Mouse (Mus musculus) embryonic facial prominence, embryonic 10.5 days (tissue): ENCODE measurements around the gene Pakap. TPM values are rescaled to one million over a fixed set of nuclear protein-coding genes. Genes with fewer than 3 reads are reported as not detected.

Experiments
- DNase-seq: peaks from one replicate; pipeline ENCODE4 v3.0.0-alpha.2; 2017; ENCODE audit warnings: low spot score
- H3K27ac ChIP-seq: fragments of 300-500 bp; sonication (generic); replicated peaks from 2 replicates; pipeline ENCODE4 v1.5.1; 2016; ENCODE audit warnings: mild to moderate bottlenecking
- H3K27me3 ChIP-seq: fragments of 300-500 bp; sonication (generic); replicated peaks from 2 replicates; pipeline ENCODE4 v1.6.1; 2016; ENCODE audit warnings: low read depth, mild to moderate bottlenecking; ENCODE audit not compliant: poor library complexity, severe bottlenecking
- H3K36me3 ChIP-seq: fragments of 300-500 bp; sonication (generic); replicated peaks from 2 replicates; pipeline ENCODE4 v1.6.1; 2016; ENCODE audit warnings: mild to moderate bottlenecking, moderate library complexity
- H3K4me1 ChIP-seq: fragments of 300-500 bp; sonication (generic); 2 replicates; pipeline ENCODE4 v1.6.1; 2016
- H3K4me3 ChIP-seq: fragments of 300-500 bp; sonication (generic); 2 replicates; pipeline ENCODE4 v1.5.1; 2016; ENCODE audit warnings: mild to moderate bottlenecking, moderate library complexity
- H3K9me3 ChIP-seq: fragments of 300-500 bp; sonication (generic); 2 replicates; pipeline ENCODE4 v1.6.1; 2016; ENCODE audit warnings: mild to moderate bottlenecking
- WGBS: fragments of 180-500 bp; shearing (Covaris S2); methylation state at CpG from one replicate; pipeline ENCODE4 v1.1.7; 2016; 5-methylcytosine and 5-hydroxymethylcytosine counted together
- polyA plus RNA-seq: library from polyadenylated mRNA; unstranded; fragments of >200 nt; fragmentation: Nextera tagmentation; extraction: Ambion mirVana; gene quantifications from 2 replicates; pipeline ENCODE4 v1.2.1, GENCODE M21; 2016

The Pakap gene
- polyA plus RNA-seq: 25.3 and 25.8 TPM in 2 replicates

DNA sequence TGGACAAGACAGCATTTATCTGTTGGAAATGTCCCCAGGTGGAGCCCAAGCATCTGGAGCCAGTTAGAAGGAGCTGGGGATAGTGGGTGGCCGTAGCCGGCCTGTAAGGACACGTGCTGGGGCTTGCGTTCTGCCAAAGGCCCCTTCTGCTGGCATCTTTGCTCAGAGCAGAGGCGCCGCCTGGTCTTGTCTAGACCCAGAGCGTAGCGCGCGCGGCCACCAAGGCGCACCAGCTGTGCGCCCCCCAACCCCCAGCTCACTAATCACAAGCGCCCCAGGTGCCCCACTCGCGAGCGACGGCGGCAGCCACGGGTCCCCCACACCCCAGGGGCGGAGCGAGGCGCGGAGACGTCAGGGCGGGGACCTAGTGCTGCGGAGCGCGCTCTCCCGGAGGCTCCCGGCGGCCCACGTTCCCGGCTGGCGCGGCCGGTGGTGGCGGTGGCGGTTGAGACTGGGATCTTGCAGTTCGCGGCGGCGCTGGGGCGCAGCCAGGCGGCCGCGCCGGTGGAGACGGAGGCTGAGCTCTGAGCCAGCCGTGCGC lies at the start of gene Pakap:
TSS of gene Pakap (plus strand) at position 514 of the 541 bp plus-strand sequence.
- Histone ChIP-seq H3K36me3 (no peaks in the 10 kb centered on the region), H3K27ac (peak within 1 kb of the TSS; percentile 94), H3K9me3 (no peaks in the 10 kb centered on the region), H3K27me3 (peaks cover 26% of the 10 kb centered on the region), H3K4me1 (peaks cover 35% of the 10 kb centered on the region), H3K4me3 (peak within 1 kb of the TSS; percentile 79)
- DNase-seq: peak; percentile 83
- under 1% methylated on average over 51 of the region's 51 CpGs for WGBS

GRCm38 (mm10) chr4:57523456-57523855 lies 44.5 kb upstream of the Pakap start:
- H3K27me3 ChIP-seq: no peaks in the 10 kb centered on the region
- no peak overlapping the region for H3K4me3 ChIP-seq
- no peak for DNase-seq
- no peaks in the 10 kb centered on the region for H3K36me3 ChIP-seq
- peaks cover 4% of the 10 kb centered on the region; the same call in 1 of the 2 replicates for H3K4me1 ChIP-seq
- H3K27ac ChIP-seq: no peak overlapping the region
- 97% methylated on average over 15 of the region's 15 CpGs for WGBS
- H3K9me3 ChIP-seq: no peaks in the 10 kb centered on the region

DNA sequence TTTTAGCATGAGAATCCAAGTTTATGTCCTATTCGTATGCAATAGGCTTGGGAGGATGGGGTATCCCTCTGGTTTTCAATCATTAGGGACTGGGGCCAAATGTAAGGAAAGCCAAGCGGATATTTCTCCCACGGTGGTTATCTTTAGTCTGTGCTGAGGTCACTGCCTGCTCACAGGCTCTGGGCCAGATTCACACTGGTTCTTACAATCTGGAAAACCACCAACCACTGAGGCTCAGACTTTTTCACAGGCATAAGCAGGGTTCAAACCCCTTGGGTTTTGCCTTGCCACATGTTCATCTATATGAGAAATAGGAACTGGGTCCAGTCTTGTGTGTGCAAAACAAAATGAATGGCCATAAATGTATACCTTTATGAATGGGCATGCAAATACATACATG lies 43.5 kb upstream of the Pakap start:
- no peak overlapping the region for H3K4me3 ChIP-seq
- no peak overlapping the region for H3K27ac ChIP-seq
- no peaks in the 10 kb centered on the region for H3K27me3 ChIP-seq
- WGBS: 93% methylated on average over 3 of the region's 3 CpGs
- H3K36me3 ChIP-seq: no peaks in the 10 kb centered on the region
- DNase-seq: no peak
- H3K9me3 ChIP-seq: no peaks in the 10 kb centered on the region
- peaks cover 6% of the 10 kb centered on the region; the same call in 1 of the 2 replicates for H3K4me1 ChIP-seq

GRCm38 (mm10) chr4:57525221-57526011 lies 42.6 kb upstream of the Pakap start:
- DNase-seq: no peak
- Histone ChIP-seq H3K36me3 (no peaks in the 10 kb centered on the region), H3K9me3 (no peaks in the 10 kb centered on the region), H3K27me3 (no peaks in the 10 kb centered on the region), H3K4me3 (no peak overlapping the region), H3K27ac (no peak overlapping the region), H3K4me1 (peaks cover 12% of the 10 kb centered on the region; the same call in 1 of the 2 replicates)
- WGBS: 80% methylated on average over 9 of the region's 9 CpGs

GRCm38 (mm10) chr4:57528296-57528695 lies 39.7 kb upstream of the Pakap start:
- H3K27me3 ChIP-seq: no peaks in the 10 kb centered on the region
- peaks cover 12% of the 10 kb centered on the region; the same call in 1 of the 2 replicates for H3K4me1 ChIP-seq
- no peak overlapping the region for H3K27ac ChIP-seq
- H3K9me3 ChIP-seq: no peaks in the 10 kb centered on the region
- no peak for DNase-seq
- H3K4me3 ChIP-seq: no peak overlapping the region
- no peaks in the 10 kb centered on the region for H3K36me3 ChIP-seq

DNA sequence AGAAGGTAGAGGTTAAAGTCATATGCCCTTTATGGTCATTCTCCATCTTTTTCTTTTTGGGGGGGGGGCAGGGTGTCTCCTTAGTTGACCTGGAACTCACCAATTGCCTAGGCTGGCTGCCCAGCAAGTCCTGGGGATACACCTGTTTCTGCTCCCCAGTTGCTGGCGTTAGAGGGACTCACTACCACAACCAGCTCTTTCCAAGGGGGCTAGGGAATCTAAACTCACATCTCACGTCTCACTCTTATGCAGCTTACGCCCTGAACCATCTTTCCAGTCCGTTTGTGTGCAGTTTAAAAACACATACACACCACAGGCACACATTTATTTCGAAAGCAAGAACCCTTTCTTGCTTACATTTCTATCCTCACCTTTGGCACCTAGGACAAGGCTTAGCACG lies 34.3 kb upstream of the Pakap start:
- 85% methylated on average over 6 of the region's 6 CpGs for WGBS
- Histone ChIP-seq H3K4me1 (peaks cover 19% of the 10 kb centered on the region), H3K27ac (no peak overlapping the region), H3K4me3 (no peak overlapping the region), H3K36me3 (no peaks in the 10 kb centered on the region), H3K27me3 (no peaks in the 10 kb centered on the region), H3K9me3 (no peaks in the 10 kb centered on the region)
- DNase-seq: no peak

GRCm38 (mm10) chr4:57534232-57534631 lies 33.7 kb upstream of the Pakap start:
- peaks cover 19% of the 10 kb centered on the region for H3K4me1 ChIP-seq

DNA sequence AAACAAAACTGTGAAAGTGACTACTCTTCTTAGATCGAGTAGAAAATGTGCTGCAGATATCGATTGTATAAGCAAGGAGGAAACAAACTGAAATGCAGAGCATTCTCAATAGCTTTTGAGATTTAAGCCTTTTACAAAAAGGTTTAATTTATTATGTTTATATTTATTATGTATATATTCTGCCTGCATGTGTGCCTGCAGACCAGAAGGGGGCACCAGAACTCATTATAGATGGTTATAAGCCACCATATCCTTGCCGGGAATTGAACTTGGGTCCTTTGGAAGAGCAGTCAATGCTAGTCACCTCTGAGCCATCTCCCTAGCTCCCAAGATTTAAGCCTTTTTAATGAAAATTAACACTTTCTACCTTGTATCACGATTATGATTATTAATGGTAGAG lies 32.9 kb upstream of the Pakap start:
- 89% methylated on average over 4 of the region's 4 CpGs for WGBS
- Histone ChIP-seq H3K27me3 (no peaks in the 10 kb centered on the region), H3K4me3 (no peak overlapping the region), H3K27ac (no peak overlapping the region), H3K4me1 (peaks cover 11% of the 10 kb centered on the region), H3K9me3 (no peaks in the 10 kb centered on the region), H3K36me3 (no peaks in the 10 kb centered on the region)
- DNase-seq: no peak

More at GRCm38 (mm10) chr4:57534232-57534631, 33.7 kb upstream of the Pakap start:
- no peak for DNase-seq
- Histone ChIP-seq H3K9me3 (no peaks in the 10 kb centered on the region), H3K27ac (no peak overlapping the region), H3K36me3 (no peaks in the 10 kb centered on the region), H3K27me3 (no peaks in the 10 kb centered on the region), H3K4me3 (no peak overlapping the region)
- 83% methylated on average over 6 of the region's 6 CpGs for WGBS

DNA sequence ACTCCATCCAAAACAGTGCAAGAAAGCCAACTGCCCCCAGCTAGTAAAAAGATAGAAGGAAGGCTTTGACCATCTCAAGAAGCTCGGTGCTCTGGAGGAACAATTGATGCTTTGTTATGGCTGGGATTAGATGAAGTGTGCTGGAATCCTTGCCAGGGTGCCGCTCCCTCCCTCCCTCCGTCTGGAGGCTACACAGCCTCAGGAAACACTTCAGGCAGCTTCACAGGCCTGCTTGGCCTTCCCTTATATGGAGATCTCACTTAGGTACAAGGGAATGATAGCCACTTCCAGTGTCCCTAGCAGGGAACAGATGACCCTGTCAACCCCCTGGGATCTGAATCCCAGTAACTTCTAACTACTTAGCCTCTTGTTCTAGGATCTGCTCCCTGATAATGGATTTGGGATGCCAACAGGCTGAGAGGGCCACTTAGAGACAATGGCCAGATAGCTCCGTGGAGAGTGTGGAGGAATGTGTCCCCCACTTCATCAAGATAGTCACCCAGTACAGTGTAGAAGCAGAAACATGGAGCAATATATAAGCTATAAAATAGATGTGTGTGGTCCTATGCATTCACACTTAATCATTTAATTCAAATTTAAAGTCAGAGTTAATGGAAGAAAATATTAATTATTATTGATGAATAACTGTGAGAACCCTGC lies 29.8 kb upstream of the Pakap start:
- no peaks in the 10 kb centered on the region for H3K36me3 ChIP-seq
- H3K4me3 ChIP-seq: no peak overlapping the region
- H3K27me3 ChIP-seq: no peaks in the 10 kb centered on the region
- H3K9me3 ChIP-seq: no peaks in the 10 kb centered on the region
- whole genome bisulfite sequencing: 10% methylated on average over 4 of the region's 4 CpGs
- DNase-seq: peak; percentile 48
- peaks cover 16% of the 10 kb centered on the region for H3K4me1 ChIP-seq
- peak overlapping the region; percentile 69 for H3K27ac ChIP-seq

DNA sequence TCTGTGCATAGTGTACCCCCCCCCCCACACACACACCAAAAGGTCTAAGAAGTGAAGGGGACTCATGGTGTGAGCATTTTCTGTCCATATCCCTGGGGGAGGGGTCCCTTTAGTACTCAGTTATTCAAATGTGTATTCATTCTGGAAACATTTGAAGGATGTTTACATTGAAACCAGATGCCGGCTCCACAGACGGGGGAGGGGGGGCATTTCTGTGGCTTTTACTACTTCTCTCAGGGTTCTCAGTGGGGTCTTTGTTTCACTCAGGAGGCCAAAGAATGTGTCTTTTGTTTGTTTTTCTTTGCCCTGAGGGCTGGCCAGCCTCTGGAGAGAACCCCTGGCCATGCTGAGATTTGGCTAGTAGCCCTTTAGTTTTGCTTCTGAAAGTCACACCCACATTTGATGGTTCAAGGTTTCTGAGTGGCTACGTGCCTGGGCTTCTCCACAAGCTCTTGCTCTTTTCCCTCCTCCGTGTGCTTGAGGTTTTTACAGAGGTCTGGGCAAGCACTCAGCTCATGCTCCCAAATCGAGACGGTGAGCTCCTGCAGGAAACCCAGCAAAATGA lies 24.2 kb upstream of the Pakap start:
- Histone ChIP-seq H3K4me3 (0 out of 2 replicates have a peak overlapping the region, but pooled peaks have one; percentile 18), H3K9me3 (no peaks in the 10 kb centered on the region), H3K27ac (peak overlapping the region; percentile 89), H3K4me1 (peaks cover 22% of the 10 kb centered on the region), H3K36me3 (no peaks in the 10 kb centered on the region), H3K27me3 (no peaks in the 10 kb centered on the region)
- WGBS: 4% methylated on average over 6 of the region's 6 CpGs
- DNase-seq: peak; percentile 88

- Histone ChIP-seq H3K36me3 (no peaks in the 10 kb centered on the region), H3K27ac (no peak overlapping the region), H3K4me3 (no peak overlapping the region), H3K27me3 (no peaks in the 10 kb centered on the region), H3K4me1 (peaks cover 25% of the 10 kb centered on the region), H3K9me3 (no peaks in the 10 kb centered on the region)
- DNase-seq: no peak
- 91% methylated on average over 7 of the region's 7 CpGs for WGBS
These were observed 20.2 kb upstream of the Pakap start for GRCm38 (mm10) chr4:57547785-57548184.

- no peak for DNase-seq
- H3K36me3 ChIP-seq: no peaks in the 10 kb centered on the region
- H3K27me3 ChIP-seq: no peaks in the 10 kb centered on the region
- H3K4me3 ChIP-seq: no peak overlapping the region
- WGBS: 27% methylated on average over 1 of the region's 1 CpGs
- H3K9me3 ChIP-seq: no peaks in the 10 kb centered on the region
- H3K4me1 ChIP-seq: peaks cover 11% of the 10 kb centered on the region
- H3K27ac ChIP-seq: no peak overlapping the region; the same call in 1 of the 2 replicates
These were observed 17.8 kb upstream of the Pakap start for GRCm38 (mm10) chr4:57550216-57550615.
